Mouse (Mus musculus) cerebellum, adult (tissue): ENCODE data around the gene Ints2.
"Not testable (repeated sequence)": the region's sequence is repeated elsewhere in the genome, so short reads cannot be mapped to it uniquely, and the experiment has no call there.

Experiments used
- ATAC-seq: cut with Nextera tagmentation; 2 replicates; pipeline ENCODE4 v1.9.2; 2017; ENCODE audit warnings: mild to moderate bottlenecking, moderate library complexity, mixed read lengths; ENCODE audit not compliant: insufficient number of reproducible peaks, low FRiP score, low TSS enrichment

Gene Ints2

GRCm38 (mm10) chr11:86257460-86258076 lies at the start of gene Ints2:
Gene Ints2 (minus strand): TSS chr11:86257575.
- ATAC-seq, result peak; percentile 90

- not testable (repeated sequence) for ATAC-seq
These were observed 34.8 kb upstream of the Ints2 start for GRCm38 (mm10) chr11:86292201-86292600.

- ATAC-seq, result no peak
These were observed 34.3 kb upstream of the Ints2 start for GRCm38 (mm10) chr11:86291714-86292113.

GRCm38 (mm10) chr11:86285729-86286128 lies 28.4 kb upstream of the Ints2 start:
- no peak for ATAC-seq

- ATAC-seq, result no peak
These were observed 21.2 kb upstream of the Ints2 start for GRCm38 (mm10) chr11:86278442-86279102.

- ATAC-seq, result peak; percentile 36; the same call in 1 of the 2 replicates
These were observed 321 bp downstream of the Ints2 start for GRCm38 (mm10) chr11:86257054-86257453.

GRCm38 (mm10) chr11:86253342-86253741 lies 4.0 kb downstream of the Ints2 start:
- ATAC-seq, result no peak

GRCm38 (mm10) chr11:86232446-86232845 lies 24.9 kb downstream of the Ints2 start:
- no peak for ATAC-seq

- no peak for ATAC-seq
These were observed 25.5 kb downstream of the Ints2 start for GRCm38 (mm10) chr11:86231781-86232350.

- ATAC-seq, result no peak
These were observed 30.7 kb downstream of the Ints2 start for GRCm38 (mm10) chr11:86226646-86227180.

- no peak for ATAC-seq
These were observed 31.6 kb downstream of the Ints2 start for GRCm38 (mm10) chr11:86225761-86226160.

GRCm38 (mm10) chr11:86211803-86212202 lies 45.6 kb downstream of the Ints2 start:
- no peak for ATAC-seq

- ATAC-seq, result no peak
These were observed 48.3 kb downstream of the Ints2 start for GRCm38 (mm10) chr11:86209123-86209522.

GRCm38 (mm10) chr11:86205876-86206275 lies 51.5 kb downstream of the Ints2 start:
- no peak for ATAC-seq

GRCm38 (mm10) chr11:86205031-86205430 lies 52.3 kb downstream of the Ints2 start:
- ATAC-seq, result no peak

GRCm38 (mm10) chr11:86201901-86202675 lies 55.3 kb downstream of the Ints2 start:
- no peak for ATAC-seq

GRCm38 (mm10) chr11:86201037-86201786 lies 56.2 kb downstream of the Ints2 start, which contains the start of gene Brip1:
Gene Brip1 (minus strand): TSS chr11:86201193.
- ATAC-seq, result peak; percentile 100

- ATAC-seq, result peak; percentile 32; the same call in 1 of the 2 replicates
These were observed 56.8 kb downstream of the Ints2 start for GRCm38 (mm10) chr11:86200460-86201021.

- ATAC-seq, result no peak
These were observed 57.6 kb downstream of the Ints2 start for GRCm38 (mm10) chr11:86199733-86200132.
